Mouse (Mus musculus) lung, postnatal 0 days (tissue): ENCODE results near the gene Nepro.

Experiments
- CTCF ChIP-seq: IDR thresholded peaks from 2 replicates; pipeline ENCODE4 v1.5.1; 2016; ENCODE audit warnings: antibody characterized with exemption, mild to moderate bottlenecking
- EP300 ChIP-seq: IDR thresholded peaks from 2 replicates; pipeline ENCODE4 v1.6.1; 2016; ENCODE audit warnings: antibody characterized with exemption, mild to moderate bottlenecking, control low read depth

DNA sequence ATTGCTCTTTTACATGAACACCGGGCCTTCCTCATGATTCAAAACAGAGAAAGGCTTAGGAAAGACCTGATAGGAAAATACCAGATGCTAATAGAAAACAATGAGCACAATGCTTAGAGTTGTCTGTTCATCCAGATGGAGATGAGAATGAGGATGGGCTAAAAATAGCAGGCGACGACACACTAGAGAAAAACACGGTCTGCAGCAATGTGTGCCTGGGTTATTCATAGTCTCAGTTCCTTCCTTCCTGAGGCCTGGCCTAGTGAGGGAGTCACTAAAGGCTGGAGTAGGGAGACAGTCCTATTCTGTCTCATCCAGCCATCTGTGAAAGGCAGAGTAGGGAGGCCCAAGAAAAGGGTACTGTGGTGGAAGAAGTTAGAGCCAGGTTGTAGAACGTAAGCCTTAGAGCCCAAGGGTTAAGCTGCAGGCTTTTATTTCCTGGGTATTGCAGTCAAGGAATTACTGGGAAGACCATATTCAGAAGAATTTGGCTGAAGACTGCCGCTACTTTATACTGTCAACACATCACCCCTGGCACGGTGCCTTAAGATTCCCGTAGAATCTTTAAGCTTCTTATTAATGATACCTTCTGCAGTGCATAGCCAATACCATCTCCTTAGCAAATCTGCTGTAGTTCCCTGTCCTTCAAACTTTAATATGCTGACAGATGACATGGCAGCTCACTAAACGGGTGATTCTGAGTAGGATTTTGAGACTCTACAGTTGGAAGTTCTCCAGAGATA lies 43.2 kb upstream of the Nepro start:
- TF ChIP-seq CTCF (no peak), EP300 (no peak)
